Mouse (Mus musculus) cortical plate, adult 2 months (tissue): ENCODE measurements around the gene Zfp763. TPM values are rescaled to one million over a fixed set of nuclear protein-coding genes. Genes with fewer than 3 reads are reported as not detected.
"Not testable (repeated sequence)": the region's sequence is repeated elsewhere in the genome, so short reads cannot be mapped to it uniquely, and the experiment has no call there.

ENCODE experiments used
- H3K27ac ChIP-seq: fragments of 200-500 bp; 2 replicates; pipeline ENCODE4 v1.5.1; 2012; ENCODE audit warnings: low read length, control low read depth, inconsistent platforms; ENCODE audit not compliant: insufficient read depth
- H3K4me1 ChIP-seq: fragments of 200-500 bp; 2 replicates; pipeline ENCODE4 v1.6.1; 2011; ENCODE audit warnings: low read length; ENCODE audit not compliant: control insufficient read depth, insufficient read depth
- H3K4me3 ChIP-seq: fragments of 200-500 bp; 2 replicates; pipeline ENCODE4 v1.5.1; 2011; ENCODE audit warnings: mild to moderate bottlenecking, low read length, control low read depth; ENCODE audit not compliant: insufficient read depth
- CTCF ChIP-seq: fragments of 200-500 bp; IDR thresholded peaks from 2 replicates; pipeline ENCODE4 v1.5.1; 2011; ENCODE audit warnings: mild to moderate bottlenecking, control low read depth, low read length; ENCODE audit not compliant: insufficient read depth; ENCODE audit errors: extremely low read depth
- POLR2A ChIP-seq: fragments of 200-500 bp; IDR thresholded peaks from 2 replicates; pipeline ENCODE4 v1.6.1; 2011; ENCODE audit warnings: mild to moderate bottlenecking, low read length, control low read depth; ENCODE audit not compliant: insufficient read depth; ENCODE audit errors: extremely low read depth
- polyA plus RNA-seq: library from polyadenylated mRNA; depleted of rRNA; stranded (reverse); fragments of >200 nt; gene quantifications from 2 replicates; pipeline ENCODE4 v1.2.3, GENCODE M21; 2012; rRNA removed

Zfp763 gene
- polyA plus RNA-seq = 9.7 and 10.1 TPM in 2 replicates

DNA sequence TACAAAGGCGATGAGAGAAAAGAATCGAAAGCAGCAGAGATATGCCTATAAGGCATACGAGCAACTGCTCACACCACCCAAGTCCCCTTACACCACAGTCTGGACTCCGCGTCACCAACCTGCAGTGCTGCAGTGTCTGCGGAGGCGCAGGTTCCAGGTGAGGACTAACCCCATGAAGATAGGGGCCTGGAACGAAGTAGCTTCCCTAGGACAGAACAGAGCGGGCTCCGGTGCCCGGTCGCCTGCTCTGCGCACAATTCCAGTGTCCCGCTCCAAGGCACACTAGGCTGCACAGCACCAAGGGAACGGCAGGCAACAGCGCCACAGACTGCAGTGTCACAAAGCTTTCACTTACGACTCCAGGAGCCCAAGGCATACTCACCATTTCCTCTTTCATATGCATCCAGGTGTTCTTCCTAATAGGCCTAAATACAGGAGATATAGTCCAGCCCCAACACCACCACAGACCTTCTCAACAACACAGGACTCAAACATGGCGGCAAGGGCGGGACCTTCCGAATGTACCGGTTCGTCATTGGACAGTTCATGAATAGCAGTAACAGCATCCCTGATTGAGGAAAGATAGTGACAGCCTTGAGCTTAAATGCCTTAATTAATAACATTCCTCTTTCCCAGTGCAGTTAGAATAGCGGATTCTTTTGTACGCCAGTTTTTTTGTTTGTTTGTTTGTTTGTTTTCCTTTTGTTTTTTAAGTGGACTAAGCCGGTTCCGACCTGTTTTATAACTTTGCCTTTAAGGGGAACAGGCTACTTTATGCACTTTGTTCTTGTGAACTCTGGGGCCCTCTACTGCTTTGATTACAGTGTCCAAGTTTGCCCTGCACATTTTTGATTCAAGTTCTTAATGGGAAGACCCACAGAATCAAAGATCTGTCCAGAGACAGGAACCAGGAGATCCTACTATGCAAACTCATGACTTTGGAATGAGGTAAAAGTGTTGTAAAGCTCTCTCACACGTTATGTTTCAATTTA is at the start of gene Zfp763:
Gene Zfp763, minus strand, starts transcription at position 503 of the 992 bp plus-strand sequence.
- Histone ChIP-seq H3K4me1 (no peaks in the 10 kb centered on the region), H3K27ac (0 out of 2 replicates have a peak within 1 kb of the TSS, but pooled peaks have one; percentile 4), H3K4me3 (peak within 1 kb of the TSS; percentile 85)
- TF ChIP-seq CTCF (no peak), POLR2A (peak; percentile 59)

GRCm38 (mm10) chr17:33067958-33068357 is 34.8 kb upstream of the Zfp763 start, which contains the start of gene 4921501E09Rik:
TSS of gene 4921501E09Rik (minus strand) at chr17:33068058.
- H3K4me1 ChIP-seq = no peaks in the 10 kb centered on the region
- TF ChIP-seq POLR2A = no peak
- no peak within 1 kb of the TSS for H3K27ac ChIP-seq
- H3K4me3 ChIP-seq = no peak within 1 kb of the TSS

DNA sequence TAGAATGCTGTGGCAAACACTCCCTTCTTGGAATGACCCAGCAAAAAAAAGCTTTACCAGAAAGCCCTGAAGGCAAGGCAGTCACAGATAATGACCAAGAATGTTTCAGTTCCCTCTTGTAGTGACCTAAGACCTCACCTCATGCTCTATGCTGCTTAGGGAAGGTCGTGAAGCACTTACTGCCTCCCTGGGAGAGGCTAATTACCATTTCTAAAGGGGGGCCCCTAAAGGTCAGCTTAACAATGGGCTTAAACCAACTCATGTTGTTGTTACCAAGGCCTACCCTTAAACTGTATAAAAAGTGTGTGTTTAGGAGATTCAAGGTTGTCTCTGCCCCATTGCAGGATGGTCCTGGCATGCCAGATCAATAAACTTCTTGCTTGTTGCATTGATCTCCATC is 29.8 kb upstream of the Zfp763 start:
- TF ChIP-seq CTCF = no peak
- TF ChIP-seq POLR2A = no peak

GRCm38 (mm10) chr17:33058791-33059190 is 25.6 kb upstream of the Zfp763 start:
- TF ChIP-seq CTCF (no peak), POLR2A (no peak)
- Histone ChIP-seq H3K4me1 (no peaks in the 10 kb centered on the region), H3K4me3 (no peak overlapping the region), H3K27ac (no peak overlapping the region)

More for the DNA sequence above, 29.8 kb upstream of the Zfp763 start:
- H3K27ac ChIP-seq = no peak overlapping the region
- H3K4me3 ChIP-seq = no peak overlapping the region
- no peaks in the 10 kb centered on the region for H3K4me1 ChIP-seq

GRCm38 (mm10) chr17:33032376-33032775 is 826 bp downstream of the Zfp763 start:
- Histone ChIP-seq H3K4me3 (peak overlapping the region; percentile 85; the same call in 1 of the 2 replicates), H3K27ac (no peak overlapping the region), H3K4me1 (no peaks in the 10 kb centered on the region)
- TF ChIP-seq POLR2A = no peak
- no peak for TF ChIP-seq CTCF

DNA sequence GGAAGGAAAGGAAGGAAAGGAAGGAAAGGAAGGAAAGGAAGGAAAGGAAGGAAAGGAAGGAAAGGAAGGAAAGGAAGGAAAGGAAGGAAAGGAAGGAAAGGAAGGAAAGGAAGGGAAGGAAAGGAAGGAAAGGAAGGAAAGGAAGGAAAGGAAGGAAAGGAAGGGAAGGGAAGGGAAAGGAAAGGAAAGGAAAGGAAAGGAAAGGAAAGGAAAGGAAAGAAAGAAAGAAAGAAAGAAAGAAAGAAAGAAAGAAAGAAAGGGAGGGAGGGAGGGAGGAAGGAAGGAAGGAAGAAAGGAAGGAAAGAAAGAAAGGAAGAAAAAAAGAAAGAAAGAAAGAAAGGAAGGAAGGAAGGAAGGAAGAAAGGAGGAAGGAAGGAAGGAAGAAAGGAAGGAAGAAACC is 12.8 kb downstream of the Zfp763 start:
- not testable (repeated sequence) for H3K4me3 ChIP-seq

DNA sequence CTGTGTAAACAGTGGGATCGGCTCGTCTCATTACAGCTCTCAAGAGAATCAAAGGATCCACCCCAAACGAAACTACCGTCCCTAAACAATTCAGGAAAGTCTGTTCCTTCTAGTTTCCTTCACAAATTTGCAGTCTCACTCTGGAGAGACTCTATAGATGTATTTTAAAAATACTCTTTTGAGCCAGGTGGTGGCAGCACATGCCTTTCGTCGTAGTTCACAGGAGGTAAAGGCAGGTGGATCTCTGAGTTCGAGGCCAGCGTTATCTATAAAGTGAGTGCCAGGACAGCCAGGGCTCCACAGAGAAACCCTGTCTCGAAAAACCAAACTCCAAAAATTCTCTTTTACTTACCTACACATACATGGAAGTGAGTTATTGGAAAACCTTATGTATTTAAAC is 24.9 kb downstream of the Zfp763 start:
- no peak overlapping the region for H3K27ac ChIP-seq
- H3K4me3 ChIP-seq = no peak overlapping the region
- no peaks in the 10 kb centered on the region for H3K4me1 ChIP-seq
- no peak for TF ChIP-seq POLR2A
- 0 out of 2 replicates have a peak, but pooled peaks have one; percentile 6 for TF ChIP-seq CTCF

More for the DNA sequence above, 12.8 kb downstream of the Zfp763 start:
- H3K4me1 ChIP-seq, H3K27ac ChIP-seq: not testable (repeated sequence)

DNA sequence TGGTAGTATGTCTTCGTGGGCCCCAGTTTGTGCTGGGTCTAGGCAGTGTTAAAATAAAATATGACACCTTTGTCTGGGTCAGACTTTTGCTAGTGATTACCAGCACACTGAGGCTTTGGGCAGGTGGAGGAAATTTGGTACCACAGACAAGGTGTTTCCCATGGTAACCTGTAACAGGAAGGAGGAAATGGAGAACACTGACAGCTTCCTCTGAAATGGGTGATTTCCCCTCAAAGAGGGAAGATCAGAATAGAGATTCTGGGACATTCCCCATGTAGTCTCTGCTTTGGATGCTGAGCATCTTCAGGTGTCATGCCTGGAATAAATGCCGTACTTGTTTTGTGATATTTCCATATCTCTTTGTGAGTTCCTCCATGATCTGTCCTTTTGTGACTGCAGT is 34.7 kb downstream of the Zfp763 start:
- Histone ChIP-seq H3K4me3 (no peak overlapping the region), H3K4me1 (peaks cover 2% of the 10 kb centered on the region; the same call in 1 of the 2 replicates), H3K27ac (no peak overlapping the region)
- TF ChIP-seq POLR2A (no peak), CTCF (no peak)

GRCm38 (mm10) chr17:32992699-32993474 is 40.3 kb downstream of the Zfp763 start, which contains the start of gene Zfp952:
TSS of gene Zfp952 (plus strand) at chr17:32993129.
- Histone ChIP-seq H3K4me1 (peaks cover 2% of the 10 kb centered on the region; the same call in 1 of the 2 replicates), H3K4me3 (peak within 1 kb of the TSS; percentile 63), H3K27ac (no peak within 1 kb of the TSS)
- peak; percentile 77 for TF ChIP-seq POLR2A
- no peak for TF ChIP-seq CTCF
